Mouse (Mus musculus) liver, postnatal 0 days (tissue): ENCODE data around the gene Pld5.

ENCODE experiments used
- CTCF ChIP-seq: sonication (generic); IDR thresholded peaks from 2 replicates; pipeline ENCODE4 v1.5.1; 2016; ENCODE audit warnings: antibody characterized with exemption, low read depth
- EP300 ChIP-seq: IDR thresholded peaks from 2 replicates; pipeline ENCODE4 v1.6.1; 2016; ENCODE audit warnings: antibody characterized with exemption, low read depth, mild to moderate bottlenecking

DNA sequence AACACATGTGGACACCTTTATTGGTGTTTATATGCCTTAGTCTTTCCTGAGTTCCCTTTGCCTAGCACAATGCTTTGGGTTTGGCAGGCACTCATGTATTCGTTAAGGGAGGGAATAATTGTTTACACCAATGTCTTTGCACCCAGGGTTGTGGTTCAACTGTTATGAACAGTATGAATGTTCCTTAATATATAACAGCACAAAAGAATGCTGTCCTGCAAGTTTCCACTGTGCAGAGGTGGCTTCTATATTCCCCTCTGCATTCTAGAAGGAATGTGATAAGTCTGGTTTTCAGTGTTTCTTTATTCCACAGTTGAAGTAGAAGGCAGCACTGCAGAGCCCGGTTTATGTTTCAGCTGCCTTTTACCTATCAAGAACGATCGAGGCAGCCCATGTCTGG is 286.2 kb downstream of the Pld5 start:
- TF ChIP-seq CTCF = no peak
- TF ChIP-seq EP300 = no peak
